Mouse (Mus musculus): ENCODE measurements at regions not wholly inside any gene's neighbourhood (a gene's known extent, or its start where the extent isn't known, plus 50 kb on each side); places are given as distances from the start of the nearest gene placed in this dataset.

GRCm38 (mm10) chr6:71021353-71021752 is 65.0 kb downstream of the Foxi3 start:
- TF ChIP-seq POLR2A (IDR thresholded peaks at IDR 0.05; ENCODE audit: low read depth, low read length), result no peak
- no peak for TF ChIP-seq MAFK (IDR thresholded peaks at IDR 0.05; ENCODE audit: insufficient replicate concordance, low read length)
- TF ChIP-seq CHD1 (IDR thresholded peaks at IDR 0.05; ENCODE audit: low read depth, low read length), result no peak
- TF ChIP-seq HCFC1 (IDR thresholded peaks at IDR 0.05; ENCODE audit: low read depth, low read length), result no peak
- TF ChIP-seq MXI1 (IDR thresholded peaks at IDR 0.05; ENCODE audit: low read depth, low read length), result no peak
- TF ChIP-seq USF2 (conservative IDR thresholded peaks at IDR 0.05; ENCODE audit: low read depth, low read length), result no peak
- TF ChIP-seq JUND (conservative IDR thresholded peaks at IDR 0.05; ENCODE audit: low read depth, low read length), result no peak
- TF ChIP-seq CTCF (conservative IDR thresholded peaks at IDR 0.05 in 1 of 2, IDR thresholded peaks at IDR 0.05 in 1 of 2; ENCODE audit: low read depth in 2 of 2, low read length in 2 of 2), result no peak
- no peak for TF ChIP-seq SIN3A (IDR thresholded peaks at IDR 0.05; ENCODE audit: low read length)
